Mouse (Mus musculus) hindlimb bud, embryonic 11.5 days (tissue): ENCODE results near the gene Klrc2.
"Not testable (repeated sequence)": the region's sequence is repeated elsewhere in the genome, so short reads cannot be mapped to it uniquely, and the experiment has no call there.

Source experiments
- DNase-seq: peaks from one replicate; pipeline ENCODE4 v3.0.0-alpha.2; 2012; ENCODE audit warnings: low read depth, low spot score; ENCODE audit errors: extremely low spot score

The Klrc2 gene

GRCm38 (mm10) chr6:129660589-129660988 lies at the start of gene Klrc2:
Gene Klrc2, minus strand, starts transcription at chr6:129660689.
- not testable (repeated sequence) for DNase-seq

GRCm38 (mm10) chr6:129691436-129691835 lies 30.9 kb upstream of the Klrc2 start:
- not testable (repeated sequence) for DNase-seq

- no peak for DNase-seq
Observed at GRCm38 (mm10) chr6:129680379-129680778, 19.9 kb upstream of the Klrc2 start.

GRCm38 (mm10) chr6:129678873-129679272 lies 18.4 kb upstream of the Klrc2 start, which contains the start of gene Klrc1:
Gene Klrc1, minus strand, starts transcription at chr6:129678973.
- no peak for DNase-seq

- not testable (repeated sequence) for DNase-seq
Observed at GRCm38 (mm10) chr6:129661301-129661700, 812 bp upstream of the Klrc2 start.

GRCm38 (mm10) chr6:129644054-129644453 lies 16.4 kb downstream of the Klrc2 start:
- DNase-seq = not testable (repeated sequence)

- DNase-seq = not testable (repeated sequence)
Observed at GRCm38 (mm10) chr6:129643237-129643636, 17.3 kb downstream of the Klrc2 start, which contains the start of gene Klrc3. Gene Klrc3, minus strand, starts transcription at chr6:129643337.

- not testable (repeated sequence) for DNase-seq
Observed at GRCm38 (mm10) chr6:129631046-129631445, 29.4 kb downstream of the Klrc2 start.

GRCm38 (mm10) chr6:129623735-129624134 lies 36.8 kb downstream of the Klrc2 start, which contains the start of gene Klrk1:
Gene Klrk1, minus strand, starts transcription at chr6:129623864.
- DNase-seq = no peak

GRCm38 (mm10) chr6:129608372-129608771 lies 52.1 kb downstream of the Klrc2 start:
- DNase-seq = no peak
